Mouse (Mus musculus) thymus, postnatal 10 days (tissue): ENCODE measurements around the gene Gm17332.
"Not testable (repeated sequence)": the region's sequence is repeated elsewhere in the genome, so short reads cannot be mapped to it uniquely, and the experiment has no call there.

Experiments used
- DNase-seq, 2 experiments: peaks; one replicate each; pipeline ENCODE4 v3.0.0; 2021; ENCODE audit warnings: low spot score in 2 of 2

The Gm17332 gene

DNA sequence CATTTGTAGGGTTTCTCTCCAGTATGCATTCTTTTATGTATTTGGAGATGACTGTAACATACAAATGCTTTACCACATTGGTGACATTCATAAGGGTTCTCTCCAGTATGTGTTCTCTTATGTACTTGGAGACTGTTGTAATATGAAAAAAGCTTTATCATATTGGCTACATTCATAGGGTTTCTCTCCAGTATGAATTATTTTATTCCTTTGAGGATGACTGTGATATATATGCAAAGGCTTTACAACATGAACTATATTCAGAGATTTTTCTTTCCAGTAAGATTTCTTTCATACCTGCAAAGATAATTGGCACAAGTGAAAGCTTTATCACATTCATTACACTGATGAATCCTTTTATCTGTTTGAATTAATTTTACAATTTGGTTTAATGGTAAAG lies at the start of gene Gm17332:
Gene Gm17332 (minus strand): TSS at position 101 of the 400 bp plus-strand sequence.
- DNase-seq = no peak

DNA sequence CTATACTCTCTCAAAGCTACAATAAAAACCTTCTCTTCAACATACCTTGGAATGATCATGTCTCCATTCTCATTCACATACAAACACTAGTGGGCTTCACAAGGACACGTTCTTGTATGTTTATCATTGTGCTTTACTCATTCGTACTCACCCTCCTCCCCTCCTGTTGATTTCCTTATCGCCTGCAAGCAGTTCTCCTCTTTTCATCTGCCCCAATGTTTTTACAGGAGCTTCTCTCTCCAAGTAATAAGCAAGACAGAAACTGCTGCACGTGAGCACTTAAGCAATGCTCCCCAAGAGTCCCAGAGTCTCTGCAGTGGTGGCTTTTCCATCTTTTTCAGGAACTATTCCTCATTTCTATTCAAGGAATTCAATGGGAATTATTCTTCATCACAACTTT lies 47.7 kb upstream of the Gm17332 start:
- DNase-seq = no peak

DNA sequence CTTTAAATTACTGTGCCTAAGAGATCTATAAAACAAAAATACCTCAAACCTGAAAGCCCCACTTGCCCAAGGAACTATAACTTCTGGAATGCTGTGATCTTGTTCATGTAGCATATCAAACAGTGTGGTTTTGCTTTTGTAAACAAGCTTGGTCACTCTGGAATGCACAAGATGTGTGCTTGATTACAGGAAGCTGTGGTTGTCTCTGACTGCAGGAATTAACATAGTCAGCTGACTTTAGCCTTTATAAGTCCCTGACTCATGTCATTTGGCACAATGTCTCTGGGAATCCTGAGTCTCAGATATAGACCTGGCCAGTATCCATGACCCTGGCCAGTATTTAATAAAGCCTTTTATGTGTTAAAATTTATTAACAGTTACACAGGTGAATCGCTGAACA lies 43.1 kb upstream of the Gm17332 start:
- DNase-seq = no peak

DNA sequence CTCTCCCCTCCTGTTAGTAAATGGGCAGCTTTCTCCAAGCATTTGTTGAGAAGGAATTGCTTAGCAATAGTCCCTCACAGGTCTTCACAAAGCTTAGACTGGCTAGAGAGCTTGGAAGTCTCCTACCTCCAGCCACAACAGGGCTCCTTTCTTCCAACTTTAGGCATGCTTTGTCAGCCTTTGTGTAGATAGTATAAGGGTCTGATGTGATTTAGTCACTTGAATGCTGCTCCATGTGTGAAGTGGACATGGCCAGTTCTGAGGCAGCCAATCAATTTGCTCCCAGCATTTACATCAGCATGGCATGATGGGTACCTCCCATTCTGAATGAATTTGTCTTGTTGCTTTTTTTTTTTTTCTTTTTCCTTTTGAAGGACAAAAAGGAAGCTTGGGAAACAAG lies 35.7 kb upstream of the Gm17332 start:
- DNase-seq = no peak

DNA sequence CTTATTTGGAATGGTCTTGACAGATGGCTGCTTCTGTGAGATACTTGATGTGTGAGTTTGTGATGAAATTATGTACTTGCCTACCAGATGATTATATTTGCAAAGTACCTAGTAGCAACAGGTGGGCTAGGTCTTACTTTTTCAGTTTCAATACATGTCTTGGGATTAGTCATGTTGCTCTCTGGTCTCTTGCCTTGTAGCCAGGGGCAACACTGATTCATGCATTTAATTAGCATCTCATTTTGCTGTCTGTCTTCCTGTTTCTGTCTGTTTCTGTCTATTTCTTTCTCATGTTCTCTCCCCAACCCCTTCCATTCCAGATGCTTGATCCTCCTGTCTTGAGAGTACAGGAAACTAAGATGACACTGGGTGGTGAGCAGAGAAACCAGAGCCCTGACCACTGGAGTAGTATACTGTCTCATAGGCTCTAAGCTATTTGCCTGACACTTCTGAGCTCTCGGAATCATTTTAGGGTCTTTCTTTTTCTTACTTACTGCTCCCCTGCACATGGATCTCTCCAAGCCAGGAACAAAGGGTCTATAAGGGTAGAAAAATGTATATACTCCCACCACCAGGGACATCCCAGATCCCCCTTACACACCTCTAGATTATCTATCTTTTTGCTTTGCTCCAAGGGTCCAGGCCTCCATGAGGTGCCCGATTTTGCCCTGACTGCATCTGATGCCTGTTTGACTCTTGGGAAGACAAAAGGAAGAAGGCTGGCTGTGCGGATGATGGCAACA lies 13.5 kb upstream of the Gm17332 start:
- DNase-seq = no peak

DNA sequence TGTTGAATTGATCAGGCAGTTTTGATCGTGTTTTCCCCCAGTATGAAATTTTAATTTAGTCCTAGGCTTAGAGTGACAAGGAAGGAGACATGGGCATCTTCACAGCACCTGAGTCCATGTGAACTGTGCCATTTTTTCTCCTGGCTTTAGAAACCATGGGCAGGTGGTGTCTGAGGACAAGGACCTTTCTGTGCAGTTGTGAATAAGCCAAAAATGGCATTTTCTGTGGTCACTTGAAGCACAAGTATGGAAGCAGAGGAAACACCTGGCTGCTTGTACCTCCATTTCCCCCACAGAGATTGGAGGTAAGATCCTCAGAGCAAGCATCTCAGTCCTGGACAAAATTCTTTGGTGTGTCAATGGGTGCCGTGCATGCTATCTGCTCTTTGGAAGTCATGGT lies 12.5 kb upstream of the Gm17332 start:
- no peak for DNase-seq

DNA sequence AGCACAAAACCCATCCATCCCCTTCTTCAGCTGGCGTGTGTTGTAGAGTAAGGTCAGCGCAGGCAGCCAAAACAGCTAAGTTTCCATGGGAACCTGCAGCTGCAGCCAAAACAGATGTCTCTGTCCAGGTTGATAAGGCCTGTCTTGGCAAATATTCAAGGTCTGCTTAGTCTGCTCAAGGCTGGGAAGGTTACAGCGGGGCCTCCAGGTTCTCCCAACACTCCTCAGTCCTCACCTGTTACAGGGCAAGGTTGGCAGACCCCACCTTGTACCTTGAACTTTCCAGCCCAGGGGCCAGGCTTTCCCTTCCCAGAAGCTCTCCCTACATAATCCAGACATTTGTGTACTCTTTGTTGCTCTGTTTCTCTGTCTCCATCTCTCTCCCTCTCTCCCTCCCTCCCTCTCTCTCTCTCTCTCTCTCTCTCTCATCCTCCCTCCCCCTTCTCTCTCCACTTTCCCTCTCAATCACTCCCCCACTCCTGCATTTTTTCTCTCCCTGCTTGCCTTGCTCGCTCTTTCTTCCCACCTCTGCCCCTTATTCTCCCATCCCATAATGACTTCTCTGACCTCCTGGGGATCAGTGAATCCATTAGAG lies 12.1 kb downstream of the Gm17332 start:
- DNase-seq = no peak

DNA sequence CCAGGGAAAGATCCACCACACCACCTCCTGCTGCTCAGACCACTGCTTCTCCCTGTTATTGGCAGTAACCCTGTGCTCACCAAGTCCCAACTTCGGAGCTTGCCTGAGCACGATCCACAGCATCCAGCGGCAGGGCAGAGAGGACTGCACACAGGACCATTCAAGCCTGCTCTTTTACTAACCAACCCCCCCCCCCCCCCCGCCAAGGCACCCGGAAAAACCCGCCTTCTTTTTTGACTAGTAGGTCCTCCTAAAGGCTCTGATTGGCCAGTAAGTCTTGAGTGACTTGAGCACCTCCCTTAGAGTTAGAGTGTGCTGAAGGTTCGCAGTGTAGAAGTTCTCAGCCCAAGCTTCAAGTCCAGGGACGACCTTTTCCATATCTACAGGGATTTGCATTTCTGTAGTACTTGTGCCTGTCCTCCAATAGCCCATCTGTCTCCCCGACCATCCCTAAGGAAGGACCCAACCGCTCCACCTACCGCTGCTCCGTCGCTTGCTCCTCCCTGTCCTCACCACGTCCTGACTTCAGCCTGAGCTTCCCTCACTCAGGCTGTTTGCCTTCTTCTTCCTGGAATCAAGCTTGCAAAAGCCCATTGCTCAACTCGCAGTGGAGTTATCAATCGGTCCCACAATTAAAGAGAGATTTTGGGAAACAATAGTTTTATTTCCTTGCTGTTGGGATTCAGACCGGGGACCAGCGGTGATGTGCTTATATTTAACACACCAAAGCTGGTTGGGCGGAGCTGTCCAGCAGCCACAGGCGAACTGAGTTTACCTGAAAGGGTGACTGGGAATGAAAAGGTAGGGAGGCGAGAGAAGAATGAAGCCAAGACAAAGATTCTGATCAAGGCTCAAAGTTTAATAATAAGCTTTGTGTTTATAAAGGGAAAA lies 12.9 kb downstream of the Gm17332 start:
- no peak for DNase-seq

DNA sequence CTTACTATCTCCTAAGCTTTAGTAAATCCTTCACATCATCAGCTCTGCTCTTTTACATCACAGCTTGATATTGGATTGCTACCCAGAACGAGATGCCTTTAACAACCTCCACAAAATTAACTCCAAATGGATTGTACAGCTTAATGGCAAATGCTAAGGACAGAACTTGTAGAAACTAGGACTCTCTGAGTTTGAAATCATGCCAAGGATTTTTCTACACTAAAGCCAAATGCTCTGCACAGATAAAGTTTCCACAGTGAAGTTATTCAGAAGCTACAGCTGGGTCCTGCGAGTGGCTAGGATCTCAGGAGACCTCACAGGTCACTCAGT lies 13.5 kb downstream of the Gm17332 start:
- no peak for DNase-seq

DNA sequence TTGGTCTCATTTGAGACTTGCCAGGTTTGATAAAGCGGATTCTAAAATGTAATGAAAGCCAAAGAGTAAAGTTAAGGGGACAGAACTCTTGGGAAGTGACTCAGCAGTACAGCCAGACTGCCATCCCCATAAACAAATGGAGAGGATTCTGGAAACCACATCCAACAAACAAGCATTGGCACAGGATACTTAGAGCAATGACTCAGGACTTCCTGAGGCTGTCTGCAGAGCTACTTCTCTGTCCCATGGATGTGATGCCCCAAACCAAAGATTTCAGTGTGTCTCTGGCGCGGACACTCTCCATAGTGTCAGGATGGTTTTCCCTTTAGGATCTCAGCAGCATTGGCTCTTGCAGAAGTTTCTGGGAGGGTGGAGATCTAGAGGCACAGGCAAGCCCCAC lies 25.2 kb downstream of the Gm17332 start:
- no peak for DNase-seq

DNA sequence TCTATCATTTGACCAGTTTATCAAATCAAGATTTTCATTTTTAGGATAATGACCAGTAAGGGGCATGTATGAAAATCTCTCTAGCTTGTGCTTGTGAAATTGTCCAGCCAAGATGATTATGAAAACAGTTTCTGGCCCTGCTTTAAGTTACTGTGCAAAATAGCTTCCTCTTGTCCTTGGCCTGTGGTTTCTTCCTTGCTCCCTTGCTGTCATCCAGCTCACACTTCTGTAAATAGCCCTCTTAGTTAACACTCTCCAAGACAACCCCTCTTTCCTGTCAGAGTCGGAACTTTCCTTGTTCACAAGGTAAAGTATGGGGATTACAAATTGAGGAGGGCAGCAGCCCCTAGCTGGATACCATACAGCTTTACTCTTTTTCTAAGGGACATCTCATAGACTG lies 43.9 kb downstream of the Gm17332 start:
- not testable (repeated sequence) for DNase-seq

DNA sequence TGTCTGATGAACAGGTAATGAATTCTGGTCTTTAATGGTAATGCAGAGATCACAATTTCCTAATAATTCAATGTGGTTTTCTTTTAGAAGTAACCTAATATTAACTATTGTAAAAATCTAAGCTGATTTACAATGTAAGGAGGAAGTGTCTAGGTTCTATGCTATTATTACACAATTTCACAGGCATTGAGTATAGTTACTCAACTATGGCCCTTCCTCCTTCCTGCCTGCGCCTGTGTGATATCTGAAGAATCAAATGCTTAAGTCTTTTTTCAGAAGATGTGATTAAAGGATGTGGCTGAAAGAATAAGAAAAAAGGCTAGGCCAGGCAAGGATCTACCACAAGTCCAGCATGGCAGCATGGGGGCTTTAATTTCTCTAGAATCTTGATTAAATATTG lies 47.4 kb downstream of the Gm17332 start:
- DNase-seq = not testable (repeated sequence)

DNA sequence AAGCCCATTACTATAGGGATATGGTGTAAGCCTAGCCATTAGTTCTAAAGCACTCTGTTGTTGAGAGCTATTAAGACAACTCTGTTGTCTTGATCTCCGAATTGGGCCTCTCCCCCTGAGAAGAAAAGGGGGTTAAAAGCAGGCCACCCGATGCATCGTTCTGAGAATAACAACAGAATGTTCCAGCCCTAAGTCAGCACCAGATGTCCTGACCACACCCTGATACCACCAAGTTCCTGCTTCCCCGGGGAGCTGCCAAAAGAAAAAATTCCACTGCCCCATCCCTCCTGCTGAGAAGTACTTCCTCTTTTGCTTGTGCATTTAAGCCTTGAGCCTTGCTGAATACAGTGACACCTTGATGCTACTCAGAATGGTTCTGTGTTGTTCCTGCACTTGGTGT lies 48.5 kb downstream of the Gm17332 start:
- DNase-seq = not testable (repeated sequence)
